Mouse (Mus musculus): Measurements from ENCODE around the gene Arpc2. TPM values are rescaled to one million over a fixed set of nuclear protein-coding genes. Genes with fewer than 3 reads are reported as not detected.

Gene Arpc2
- total and polyA plus RNA-seq, 3 experiments = 108 to 423 (median 141) TPM

DNA sequence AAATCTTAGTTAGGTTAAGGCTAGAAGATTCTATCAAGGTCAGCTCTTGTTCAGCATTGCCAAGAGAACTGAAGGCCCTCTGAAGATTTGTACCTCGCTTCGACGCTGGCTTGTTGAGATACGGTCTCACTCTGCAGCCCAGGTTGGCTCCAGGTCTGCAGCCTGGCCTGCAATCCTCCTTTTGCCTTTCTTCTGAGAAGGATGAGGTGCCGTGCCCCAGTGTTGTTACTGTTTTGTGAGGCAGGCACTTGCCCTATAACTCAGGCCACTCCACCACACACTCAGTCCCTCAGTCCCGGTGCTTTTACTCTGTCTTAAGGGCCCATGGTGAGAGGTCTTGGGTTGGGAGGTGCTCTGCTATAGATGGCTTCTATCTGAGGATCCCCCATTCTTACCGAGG is 66.3 kb downstream of the Arpc2 start:
- no peaks in the 10 kb centered on the region for H3K9me3 ChIP-seq (replicated peaks; ENCODE audit: insufficient read depth, low read length)
- H3K79me2 ChIP-seq (ENCODE audit: control insufficient read depth, insufficient read depth, low read length, poor library complexity) = peaks cover 18% of the 10 kb centered on the region
- peaks cover 2 to 28% of the 10 kb centered on the region in 2 experiments; a peak in 3 of 4 replicates for H3K4me1 ChIP-seq (ENCODE audit: control insufficient read depth in 1 of 2, insufficient read depth in 2 of 2, low read length in 2 of 2)
- H3K9ac ChIP-seq (ENCODE audit: control insufficient read depth, low read depth, low read length, poor library complexity, severe bottlenecking) = no peak overlapping the region
- H3K27me3 ChIP-seq (ENCODE audit: control insufficient read depth in 1 of 2, insufficient read depth in 2 of 2, low read length in 2 of 2) = no peaks in the 10 kb centered on the region
- H3K36me3 ChIP-seq (ENCODE audit: control insufficient read depth in 1 of 2, insufficient read depth in 2 of 2, low read length in 2 of 2) = peaks cover 0 to 20% of the 10 kb centered on the region in 2 experiments; a peak in 2 of 4 replicates
- H3K4me3 ChIP-seq (ENCODE audit: control insufficient read depth in 1 of 2, insufficient read depth in 1 of 2, low read depth in 2 of 2, low read length in 2 of 2) = no peak overlapping the region
- DNase-seq (ENCODE audit: low read depth, low spot score) = no peak
- no peak overlapping the region for H3K27ac ChIP-seq (ENCODE audit: control insufficient read depth, low read depth, low read length)
- TF ChIP-seq MYC (IDR thresholded peaks at IDR 0.05; ENCODE audit: low read depth, low read length) (no peak), MXI1 (IDR thresholded peaks at IDR 0.05; ENCODE audit: low read depth, low read length) (no peak), SIN3A (IDR thresholded peaks at IDR 0.05; ENCODE audit: low read length) (no peak), RCOR1 (IDR thresholded peaks at IDR 0.05; ENCODE audit: low read depth, low read length) (no peak), RAD21 (IDR thresholded peaks at IDR 0.05; ENCODE audit: low read depth, low read length) (no peak), E2F4 (IDR thresholded peaks at IDR 0.05; ENCODE audit: borderline replicate concordance, low read depth, low read length) (no peak), CTCF (IDR thresholded peaks at IDR 0.05 in 2 of 3, conservative IDR thresholded peaks at IDR 0.05 in 1 of 3; ENCODE audit: control insufficient read depth in 1 of 3, insufficient read depth in 1 of 3, low read depth in 2 of 3, low read length in 3 of 3, poor library complexity in 1 of 3, severe bottlenecking in 1 of 3) (no peak), MAX (IDR thresholded peaks at IDR 0.05; ENCODE audit: low read length) (no peak), TBP (IDR thresholded peaks at IDR 0.05; ENCODE audit: low read depth, low read length) (no peak), CHD1 (IDR thresholded peaks at IDR 0.05; ENCODE audit: low read depth, low read length) (no peak), ZKSCAN1 (IDR thresholded peaks at IDR 0.05; ENCODE audit: low read depth, low read length) (no peak), TCF12 (IDR thresholded peaks at IDR 0.05; ENCODE audit: low read depth, low read length) (no peak), SMC3 (IDR thresholded peaks at IDR 0.05; ENCODE audit: low read depth, low read length) (no peak), TAL1 (IDR thresholded peaks at IDR 0.05; ENCODE audit: low read length) (no peak), NRF1 (IDR thresholded peaks at IDR 0.05; ENCODE audit: insufficient read depth, low read depth, low read length, poor library complexity, severe bottlenecking) (no peak), NELFE (IDR thresholded peaks at IDR 0.05; ENCODE audit: low read depth, low read length) (no peak), ELF1 (IDR thresholded peaks at IDR 0.05; ENCODE audit: low read depth, low read length) (no peak), POLR2AphosphoS5 (IDR thresholded peaks at IDR 0.05; ENCODE audit: borderline replicate concordance, low read depth, low read length) (no peak)

DNA sequence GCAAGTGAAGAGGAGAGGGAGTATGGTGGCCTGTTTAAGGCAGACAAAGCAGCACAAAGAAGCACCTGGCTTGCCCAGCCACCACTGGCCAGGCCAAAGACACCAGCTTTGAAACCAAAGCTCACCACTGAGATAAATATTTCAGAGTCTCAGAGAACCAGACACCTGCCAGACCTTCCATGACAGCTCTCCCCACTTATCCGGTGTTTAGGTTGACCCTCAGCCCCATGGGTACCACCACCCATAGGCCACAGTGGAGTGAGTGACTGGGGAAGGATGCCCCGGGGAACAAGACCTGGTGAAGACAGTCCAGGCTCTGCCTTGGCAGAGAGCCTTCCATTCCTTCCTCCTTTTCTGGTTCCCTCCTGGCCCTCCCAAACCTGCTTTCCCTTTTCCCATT is 67.0 kb downstream of the Arpc2 start:
- H3K4me3 ChIP-seq (ENCODE audit: control insufficient read depth in 1 of 2, insufficient read depth in 1 of 2, low read depth in 2 of 2, low read length in 2 of 2) = no peak overlapping the region
- H3K36me3 ChIP-seq (ENCODE audit: control insufficient read depth in 1 of 2, insufficient read depth in 2 of 2, low read length in 2 of 2) = peaks cover 0 to 26% of the 10 kb centered on the region in 2 experiments; a peak in 2 of 4 replicates
- H3K9ac ChIP-seq (ENCODE audit: control insufficient read depth, low read depth, low read length, poor library complexity, severe bottlenecking) = no peak overlapping the region
- no peak for TF ChIP-seq TCF12 (IDR thresholded peaks at IDR 0.05; ENCODE audit: low read depth, low read length)
- TF ChIP-seq TAL1 (IDR thresholded peaks at IDR 0.05; ENCODE audit: low read length) = no peak
- no peak for TF ChIP-seq NRF1 (IDR thresholded peaks at IDR 0.05; ENCODE audit: insufficient read depth, low read depth, low read length, poor library complexity, severe bottlenecking)
- peaks cover 2 to 32% of the 10 kb centered on the region in 2 experiments; a peak in 3 of 4 replicates for H3K4me1 ChIP-seq (ENCODE audit: control insufficient read depth in 1 of 2, insufficient read depth in 2 of 2, low read length in 2 of 2)
- peaks cover 18% of the 10 kb centered on the region for H3K79me2 ChIP-seq (ENCODE audit: control insufficient read depth, insufficient read depth, low read length, poor library complexity)
- DNase-seq (ENCODE audit: low read depth, low spot score) = no peak
- H3K27ac ChIP-seq (ENCODE audit: control insufficient read depth, low read depth, low read length) = no peak overlapping the region
- H3K9me3 ChIP-seq (replicated peaks; ENCODE audit: insufficient read depth, low read length) = no peaks in the 10 kb centered on the region
- H3K27me3 ChIP-seq (ENCODE audit: control insufficient read depth in 1 of 2, insufficient read depth in 2 of 2, low read length in 2 of 2) = no peaks in the 10 kb centered on the region

Data from MEL (cell line).